Mouse (Mus musculus) megakaryocyte, embryonic 14.5 days (primary cell): ENCODE measurements around the gene Rbm20.

Experiments
- FLI1 ChIP-seq: IDR thresholded peaks from 2 replicates; pipeline ENCODE4 v1.6.1; 2012; ENCODE audit warnings: low read length, inconsistent platforms, mixed read lengths
- GATA1 ChIP-seq: IDR thresholded peaks from 3 replicates; pipeline ENCODE4 v1.6.1; 2012; ENCODE audit warnings: mixed read lengths, low read length, inconsistent platforms, borderline replicate concordance

DNA sequence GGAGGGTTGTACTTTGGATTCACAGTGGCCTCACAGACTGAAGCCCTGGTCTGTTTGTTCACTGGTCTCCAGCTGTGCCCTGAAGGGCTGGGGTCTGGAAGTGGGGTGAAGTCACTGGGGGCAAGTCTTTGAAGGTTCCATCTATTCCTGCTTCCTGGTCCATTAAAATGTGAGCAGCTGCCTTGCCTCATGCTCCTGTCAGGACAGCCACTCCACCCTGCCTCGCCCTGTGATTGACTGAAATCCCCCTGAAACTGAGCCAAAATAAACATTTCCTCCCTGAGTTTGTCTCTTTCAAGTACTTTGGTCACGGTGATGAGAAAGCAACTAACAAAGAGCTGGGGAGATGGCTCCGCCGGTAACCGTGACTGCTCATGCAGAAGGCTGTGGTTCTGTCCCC, 27.3 kb upstream of the Rbm20 start:
- no peak for TF ChIP-seq GATA1
- TF ChIP-seq FLI1: no peak
